Mouse (Mus musculus): ENCODE measurements around the gene Eif4b. TPM values are rescaled to one million over a fixed set of nuclear protein-coding genes. Genes with fewer than 3 reads are reported as not detected.
A peak's percentile ranks its signal among the peaks of the same experiment; 100 is the strongest.

The Eif4b gene
- polyA plus RNA-seq, 1 experiment from 2014 or later = 121 TPM

DNA sequence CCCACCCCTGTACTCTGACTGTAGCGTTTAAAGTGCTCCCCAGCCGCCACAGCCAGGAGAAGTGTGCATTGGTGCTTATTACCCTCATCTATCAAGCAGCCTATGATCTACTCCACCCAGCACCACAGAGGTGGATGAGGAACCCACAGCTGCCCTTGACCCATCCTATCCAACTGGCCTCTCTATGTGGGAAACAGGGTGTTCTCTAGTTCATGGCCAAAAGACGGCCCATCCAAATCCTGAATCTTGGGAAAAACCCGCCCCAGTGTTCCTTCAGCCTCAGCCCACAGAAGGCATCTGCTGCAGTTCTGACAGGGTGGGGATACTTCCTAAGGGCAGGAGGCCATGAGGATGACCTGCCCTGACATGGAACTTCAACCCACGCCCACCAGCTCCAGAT lies 47.0 kb downstream of the Eif4b start:
- 81% methylated on average over 5 of the region's 5 CpGs for WGBS
- H3K9ac ChIP-seq (replicated peaks) = no peak overlapping the region
- H3K4me2 ChIP-seq = no peak overlapping the region
- no peaks in the 10 kb centered on the region for H3K9me3 ChIP-seq
- no peak overlapping the region for H3K27ac ChIP-seq
- peaks cover 85% of the 10 kb centered on the region for H3K36me3 ChIP-seq
- no peaks in the 10 kb centered on the region for H3K4me1 ChIP-seq (replicated peaks)
- no peaks in the 10 kb centered on the region for H3K27me3 ChIP-seq
- no peak for ATAC-seq (ENCODE audit: insufficient number of reproducible peaks, insufficient read depth, low FRiP score, low TSS enrichment, low read depth)
- H3K4me3 ChIP-seq (replicated peaks) = no peak overlapping the region

DNA sequence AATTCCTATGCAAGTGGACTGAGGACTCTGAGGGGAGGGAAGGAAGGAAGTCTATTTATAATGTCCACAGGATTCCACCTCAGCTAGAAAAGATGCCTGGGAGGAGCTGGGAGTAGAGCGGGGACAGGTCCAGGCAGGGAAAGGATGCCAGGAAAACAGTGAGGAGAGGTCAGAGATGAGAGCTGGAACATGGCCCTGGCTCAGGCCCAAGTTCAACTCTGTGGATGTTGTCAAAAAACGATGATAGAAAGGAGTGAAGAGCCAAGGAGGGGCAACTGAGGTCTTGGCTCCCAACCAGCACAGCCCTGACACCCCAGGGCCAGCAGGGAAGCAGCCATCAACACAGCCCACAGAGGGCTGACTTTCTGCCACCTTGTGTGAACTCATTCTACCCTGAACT lies 52.7 kb downstream of the Eif4b start:
- Histone ChIP-seq H3K4me3 (replicated peaks) (no peak overlapping the region), H3K27ac (no peak overlapping the region), H3K9me3 (no peaks in the 10 kb centered on the region), H3K36me3 (peaks cover 83% of the 10 kb centered on the region), H3K4me1 (replicated peaks) (no peaks in the 10 kb centered on the region), H3K4me2 (no peak overlapping the region), H3K27me3 (no peaks in the 10 kb centered on the region), H3K9ac (replicated peaks) (no peak overlapping the region)
- 75% methylated on average over 2 of the region's 2 CpGs for WGBS
- ATAC-seq (ENCODE audit: insufficient number of reproducible peaks, insufficient read depth, low FRiP score, low TSS enrichment, low read depth) = no peak

DNA sequence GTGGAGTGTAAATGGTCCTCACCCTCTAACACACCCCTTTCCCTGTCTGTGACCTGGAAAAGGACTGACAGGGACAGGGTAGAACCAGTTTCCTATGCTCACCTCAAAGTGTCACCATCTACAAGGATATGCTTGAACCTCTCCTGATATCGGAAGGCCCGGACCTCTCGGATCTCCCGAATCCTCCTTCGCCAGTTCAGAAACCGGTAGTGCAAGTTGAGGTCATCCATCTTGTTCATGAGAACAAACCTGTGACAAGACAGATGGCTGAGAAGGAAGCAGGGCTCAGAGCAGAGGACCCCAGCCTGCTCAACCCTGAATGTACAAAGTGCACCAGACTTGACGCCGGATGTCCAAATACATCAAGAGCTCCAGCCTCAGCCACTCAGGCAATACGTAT lies 59.7 kb downstream of the Eif4b start:
- Histone ChIP-seq H3K9ac (replicated peaks) (no peak overlapping the region), H3K9me3 (no peaks in the 10 kb centered on the region), H3K4me3 (replicated peaks) (no peak overlapping the region), H3K4me2 (no peak overlapping the region), H3K27ac (no peak overlapping the region), H3K36me3 (peaks cover 53% of the 10 kb centered on the region), H3K4me1 (replicated peaks) (peaks cover 11% of the 10 kb centered on the region), H3K27me3 (no peaks in the 10 kb centered on the region)
- ATAC-seq (ENCODE audit: insufficient number of reproducible peaks, insufficient read depth, low FRiP score, low TSS enrichment, low read depth) = no peak
- WGBS = 89% methylated on average over 9 of the region's 9 CpGs

DNA sequence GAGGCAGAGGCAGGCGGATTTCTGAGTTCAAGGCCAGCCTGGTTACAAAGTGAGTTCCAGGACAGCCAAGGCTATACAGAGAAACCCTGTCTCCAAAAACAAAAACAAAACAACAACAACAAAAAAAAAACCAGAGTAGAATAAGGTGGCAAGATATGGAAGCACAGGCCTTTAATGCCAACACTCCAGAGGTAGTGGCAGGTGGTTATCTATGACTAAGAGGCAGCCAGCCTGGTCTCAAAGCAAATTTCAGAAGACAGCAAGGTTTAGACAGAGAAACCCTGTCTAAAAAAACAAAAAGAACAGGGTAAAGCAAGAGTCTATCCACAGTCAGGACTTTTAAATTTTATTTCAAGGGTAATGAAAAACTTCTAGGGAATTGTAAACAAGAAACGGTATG lies 61.1 kb downstream of the Eif4b start:
- Histone ChIP-seq H3K9ac (replicated peaks) (no peak overlapping the region), H3K4me1 (replicated peaks) (peaks cover 11% of the 10 kb centered on the region), H3K36me3 (peaks cover 39% of the 10 kb centered on the region), H3K27me3 (no peaks in the 10 kb centered on the region), H3K4me2 (peak overlapping the region; percentile 78; the same call in 1 of the 2 replicates), H3K9me3 (no peaks in the 10 kb centered on the region), H3K27ac (no peak overlapping the region), H3K4me3 (replicated peaks) (no peak overlapping the region)
- WGBS = 94% methylated on average over 2 of the region's 2 CpGs
- no peak for ATAC-seq (ENCODE audit: insufficient number of reproducible peaks, insufficient read depth, low FRiP score, low TSS enrichment, low read depth)

DNA sequence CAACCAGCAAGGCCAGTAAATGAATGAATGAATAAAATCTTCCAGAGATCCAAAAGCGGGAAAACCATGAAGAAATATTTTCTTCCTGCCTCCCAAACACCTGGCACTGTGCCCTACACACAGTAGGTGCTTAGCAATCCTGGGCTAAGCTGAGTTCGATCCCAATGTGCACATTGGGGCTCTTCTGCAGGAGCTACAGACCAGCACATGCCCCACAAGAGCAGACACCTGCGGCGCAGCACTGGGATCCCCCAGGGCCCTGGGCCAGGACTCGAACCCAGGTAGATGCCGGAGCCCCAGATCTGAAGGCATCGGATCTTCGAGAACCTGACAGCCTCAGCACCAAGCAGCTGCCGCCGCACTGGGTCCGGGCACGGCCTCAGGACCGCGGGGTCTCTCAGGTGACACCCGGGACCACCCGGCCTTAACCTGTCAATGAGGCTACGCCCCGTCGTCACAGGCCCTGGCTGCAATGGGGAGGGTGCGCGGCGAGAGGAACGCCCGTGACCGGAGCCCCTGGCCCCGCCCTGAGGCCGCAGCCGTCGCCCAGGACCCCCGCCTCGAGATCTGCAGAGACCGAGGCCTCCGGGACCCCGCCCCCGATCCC lies 62.1 kb downstream of the Eif4b start:
- no peaks in the 10 kb centered on the region for H3K9me3 ChIP-seq
- 3% methylated on average over 35 of the region's 35 CpGs for WGBS
- peak overlapping the region; percentile 77 for H3K27ac ChIP-seq
- peak overlapping the region; percentile 78 for H3K4me2 ChIP-seq
- H3K9ac ChIP-seq (replicated peaks) = peak overlapping the region; percentile 79
- H3K4me1 ChIP-seq (replicated peaks) = peaks cover 11% of the 10 kb centered on the region
- H3K27me3 ChIP-seq = no peaks in the 10 kb centered on the region
- peaks cover 30% of the 10 kb centered on the region for H3K36me3 ChIP-seq
- peak; percentile 75 for ATAC-seq (ENCODE audit: insufficient number of reproducible peaks, insufficient read depth, low FRiP score, low TSS enrichment, low read depth)
- peak overlapping the region; percentile 82 for H3K4me3 ChIP-seq (replicated peaks)

DNA sequence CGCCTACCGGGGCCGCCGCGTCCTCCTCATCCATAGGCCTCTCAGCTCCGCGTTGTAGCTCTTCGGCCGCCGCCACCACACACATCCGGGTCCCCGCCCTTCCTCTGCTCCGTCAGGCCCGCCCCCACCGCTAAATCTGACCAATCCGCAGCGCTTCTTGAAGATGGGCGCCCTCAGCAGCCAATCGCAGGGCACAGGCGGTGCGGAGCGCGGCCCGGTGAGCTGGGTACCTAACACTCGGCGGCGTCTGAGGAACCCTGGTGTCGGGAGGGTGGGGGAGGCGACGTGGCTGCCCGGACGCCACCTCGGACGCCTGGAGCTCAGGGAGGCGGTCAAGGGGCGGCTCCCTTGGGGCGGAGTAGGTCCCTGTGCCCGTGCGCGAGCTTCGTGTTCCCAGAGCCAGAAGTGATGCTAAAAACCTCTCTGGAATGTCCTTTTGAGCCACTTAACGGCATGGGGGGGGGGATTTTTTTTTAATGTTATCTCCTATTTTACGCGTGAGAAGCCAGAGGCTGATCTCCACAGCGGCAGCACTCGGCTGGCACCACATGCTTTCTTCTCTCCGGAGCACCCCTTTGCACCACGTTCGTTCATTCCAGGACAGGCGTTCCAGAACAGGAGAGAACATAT lies 62.7 kb downstream of the Eif4b start, which contains the start of gene Spryd3:
Spryd3 (minus strand) TSS at position 106 of the 630 bp plus-strand sequence.
- Histone ChIP-seq H3K4me2 (peak within 1 kb of the TSS; percentile 78), H3K4me1 (replicated peaks) (peaks cover 11% of the 10 kb centered on the region), H3K27ac (peak within 1 kb of the TSS; percentile 77), H3K4me3 (replicated peaks) (peak within 1 kb of the TSS; percentile 82), H3K9me3 (no peaks in the 10 kb centered on the region), H3K27me3 (no peaks in the 10 kb centered on the region), H3K9ac (replicated peaks) (peak within 1 kb of the TSS; percentile 79), H3K36me3 (peaks cover 24% of the 10 kb centered on the region)
- whole genome bisulfite sequencing = under 1% methylated on average over 50 of the region's 50 CpGs
- ATAC-seq (ENCODE audit: insufficient number of reproducible peaks, insufficient read depth, low FRiP score, low TSS enrichment, low read depth) = peak; percentile 98

DNA sequence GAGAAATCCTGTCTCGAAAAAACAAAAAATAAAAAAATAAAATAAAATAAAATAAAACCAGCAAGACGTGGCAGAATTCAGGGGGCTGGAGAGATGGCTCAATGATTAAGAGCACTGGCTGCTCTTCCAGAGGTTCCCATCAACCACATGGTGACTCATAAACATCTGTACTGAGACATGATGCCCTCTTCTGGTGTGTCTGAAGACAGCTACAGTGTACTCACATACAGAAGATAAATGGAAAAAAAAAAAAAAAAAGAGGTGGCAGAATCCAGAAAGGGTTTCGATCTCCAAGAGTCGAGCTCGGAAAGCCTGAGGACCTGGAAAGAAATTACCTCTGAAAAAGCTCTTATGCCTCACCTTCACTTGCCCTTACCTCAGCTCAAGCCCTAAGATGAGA lies 67.5 kb downstream of the Eif4b start:
- 90% methylated on average over 5 of the region's 5 CpGs for WGBS
- H3K36me3 ChIP-seq = no peaks in the 10 kb centered on the region

DNA sequence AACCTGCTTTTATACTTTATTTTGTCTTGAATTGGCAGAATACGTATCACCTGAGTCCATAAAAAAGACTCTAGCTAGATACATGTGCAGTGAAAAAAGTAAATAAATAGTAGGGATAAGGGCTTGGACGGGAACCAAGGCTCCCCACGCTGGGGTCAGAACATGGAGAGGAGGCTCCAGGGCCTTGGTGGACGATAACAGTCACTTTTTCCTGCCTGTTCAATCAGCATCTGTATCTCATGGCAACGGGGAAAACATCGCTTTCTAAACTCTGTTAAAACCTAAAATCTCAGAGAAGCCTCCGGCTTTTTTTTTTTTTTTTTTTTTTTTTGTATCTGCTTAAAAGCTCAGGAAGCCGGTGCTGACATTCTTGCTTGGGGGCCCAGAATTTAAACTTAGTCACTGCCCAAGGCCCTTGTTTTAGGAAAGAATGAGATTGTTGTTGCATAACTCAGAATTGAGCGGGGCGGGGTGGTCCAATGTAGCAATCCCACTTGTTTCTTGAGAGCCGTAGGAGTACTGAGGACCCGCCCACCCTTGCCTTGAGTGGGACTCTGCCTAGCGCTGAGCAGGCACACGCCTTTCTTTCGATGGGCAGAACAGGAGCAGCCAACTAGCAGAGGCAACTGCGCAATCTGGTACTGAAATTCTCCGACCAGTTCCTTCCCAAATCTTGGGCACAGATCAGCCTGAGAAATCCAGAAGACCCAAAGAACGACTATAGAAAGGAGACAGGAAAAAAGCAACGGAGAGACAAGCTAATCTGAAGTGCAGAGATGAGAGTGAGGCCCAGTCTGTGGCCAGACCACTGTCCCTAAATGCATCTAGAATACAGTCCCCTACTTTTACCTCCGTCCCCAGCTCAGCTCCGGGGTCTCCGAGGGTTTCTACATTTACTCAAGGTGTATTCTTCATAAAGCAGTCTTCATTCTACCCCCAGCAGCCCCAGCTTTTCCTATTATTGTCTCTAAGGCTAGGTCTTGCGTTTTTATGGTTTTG lies 69.6 kb downstream of the Eif4b start:
- no peak overlapping the region for H3K4me2 ChIP-seq
- H3K9ac ChIP-seq (replicated peaks) = no peak overlapping the region
- H3K27me3 ChIP-seq = peaks cover 45% of the 10 kb centered on the region
- H3K9me3 ChIP-seq = no peaks in the 10 kb centered on the region
- H3K4me3 ChIP-seq (replicated peaks) = no peak overlapping the region
- ATAC-seq (ENCODE audit: insufficient number of reproducible peaks, insufficient read depth, low FRiP score, low TSS enrichment, low read depth) = no peak
- WGBS = 60% methylated on average over 23 of the region's 23 CpGs
- peaks cover 9% of the 10 kb centered on the region for H3K4me1 ChIP-seq (replicated peaks)
- no peaks in the 10 kb centered on the region for H3K36me3 ChIP-seq
- no peak overlapping the region for H3K27ac ChIP-seq

More for the DNA sequence above, 67.5 kb downstream of the Eif4b start:
- no peak for ATAC-seq (ENCODE audit: insufficient number of reproducible peaks, insufficient read depth, low FRiP score, low TSS enrichment, low read depth)
- H3K4me2 ChIP-seq = no peak overlapping the region
- H3K9ac ChIP-seq (replicated peaks) = no peak overlapping the region
- H3K9me3 ChIP-seq = no peaks in the 10 kb centered on the region
- no peak overlapping the region for H3K27ac ChIP-seq
- no peak overlapping the region for H3K4me3 ChIP-seq (replicated peaks)
- H3K27me3 ChIP-seq = peaks cover 41% of the 10 kb centered on the region
- peaks cover 13% of the 10 kb centered on the region for H3K4me1 ChIP-seq (replicated peaks)

DNA sequence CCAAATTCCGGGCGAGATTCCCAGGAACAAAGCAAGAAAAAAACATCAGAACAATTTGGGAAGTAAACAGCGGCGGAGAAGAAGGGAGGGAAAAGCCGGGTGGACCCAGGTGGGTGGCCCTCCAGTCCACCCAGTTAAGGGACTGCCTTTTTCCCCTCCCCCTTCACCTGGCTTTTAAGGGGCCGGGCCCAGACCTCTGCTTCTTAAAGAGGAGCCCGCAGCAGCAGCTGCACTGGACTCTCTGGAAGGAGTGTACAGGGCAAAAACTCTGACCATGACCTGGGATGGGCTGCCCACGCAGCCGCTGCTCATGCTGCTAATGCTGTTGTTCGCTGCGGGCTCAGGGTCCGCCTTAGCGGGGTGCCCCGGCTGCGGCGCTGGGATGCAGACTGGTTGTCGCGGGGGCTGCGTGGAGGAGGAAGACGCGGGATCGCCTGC lies 70.7 kb downstream of the Eif4b start, which contains the start of gene Igfbp6:
Igfbp6 (plus strand) TSS at position 89 of the 438 bp plus-strand sequence.
- Histone ChIP-seq H3K27me3 (peaks cover 45% of the 10 kb centered on the region), H3K4me1 (replicated peaks) (peaks cover 9% of the 10 kb centered on the region), H3K4me2 (peak within 1 kb of the TSS; percentile 59), H3K9ac (replicated peaks) (peak within 1 kb of the TSS; percentile 37; the same call in 1 of the 2 replicates), H3K36me3 (no peaks in the 10 kb centered on the region), H3K9me3 (no peaks in the 10 kb centered on the region), H3K27ac (no peak within 1 kb of the TSS), H3K4me3 (replicated peaks) (peak within 1 kb of the TSS; percentile 32)
- no peak for ATAC-seq (ENCODE audit: insufficient number of reproducible peaks, insufficient read depth, low FRiP score, low TSS enrichment, low read depth)
- 3% methylated on average over 22 of the region's 22 CpGs for WGBS

DNA sequence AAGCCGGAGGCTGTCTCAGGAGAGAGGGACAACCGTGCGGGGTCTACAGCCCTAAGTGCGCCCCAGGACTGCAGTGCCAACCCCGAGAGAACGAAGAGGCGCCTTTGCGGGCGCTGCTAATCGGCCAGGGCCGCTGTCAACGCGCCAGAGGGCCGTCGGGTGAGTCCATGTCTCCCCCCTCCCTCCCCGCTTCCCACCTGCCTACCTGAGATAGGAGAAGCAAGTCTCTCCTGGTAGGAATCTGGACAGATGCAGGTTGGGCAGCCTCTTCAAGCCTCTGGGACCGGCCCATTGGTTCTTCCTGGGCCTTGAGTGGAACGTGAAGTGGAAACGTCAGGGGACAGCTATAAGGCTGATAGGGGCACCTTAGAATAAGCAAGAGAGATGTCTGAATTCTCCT lies 71.2 kb downstream of the Eif4b start:
- no peak overlapping the region for H3K27ac ChIP-seq
- H3K36me3 ChIP-seq = no peaks in the 10 kb centered on the region
- peaks cover 45% of the 10 kb centered on the region for H3K27me3 ChIP-seq
- H3K4me3 ChIP-seq (replicated peaks) = peak overlapping the region; percentile 32
- H3K4me1 ChIP-seq (replicated peaks) = peaks cover 9% of the 10 kb centered on the region
- 16% methylated on average over 19 of the region's 19 CpGs for WGBS
- peak overlapping the region; percentile 59 for H3K4me2 ChIP-seq
- H3K9ac ChIP-seq (replicated peaks) = peak overlapping the region; percentile 37; the same call in 1 of the 2 replicates
- no peak for ATAC-seq (ENCODE audit: insufficient number of reproducible peaks, insufficient read depth, low FRiP score, low TSS enrichment, low read depth)
- H3K9me3 ChIP-seq = no peaks in the 10 kb centered on the region

DNA sequence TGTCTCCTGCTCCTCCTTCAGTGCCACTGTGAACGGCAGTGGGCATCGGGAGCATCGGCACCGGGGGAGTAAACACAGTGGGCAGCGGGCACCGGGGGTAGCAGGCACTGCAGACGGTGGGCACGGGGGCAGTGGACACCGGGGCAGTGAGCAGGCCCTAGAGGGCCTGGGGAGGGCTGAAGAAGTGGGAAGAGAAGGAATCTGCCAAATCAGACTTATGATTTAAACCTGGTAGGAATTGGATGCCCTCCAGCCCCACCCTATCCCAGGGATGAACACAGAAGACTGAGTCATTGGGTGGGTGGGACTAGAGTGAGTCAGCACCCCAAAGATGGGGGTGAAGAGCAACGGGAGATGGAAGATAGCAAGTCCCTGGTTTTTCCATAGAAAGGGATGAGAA lies 71.8 kb downstream of the Eif4b start:
- no peaks in the 10 kb centered on the region for H3K36me3 ChIP-seq
- no peak overlapping the region for H3K4me2 ChIP-seq
- 88% methylated on average over 10 of the region's 10 CpGs for WGBS
- H3K9ac ChIP-seq (replicated peaks) = no peak overlapping the region
- no peak overlapping the region for H3K4me3 ChIP-seq (replicated peaks)
- peaks cover 45% of the 10 kb centered on the region for H3K27me3 ChIP-seq
- H3K4me1 ChIP-seq (replicated peaks) = peaks cover 9% of the 10 kb centered on the region
- ATAC-seq (ENCODE audit: insufficient number of reproducible peaks, insufficient read depth, low FRiP score, low TSS enrichment, low read depth) = no peak
- H3K9me3 ChIP-seq = no peaks in the 10 kb centered on the region
- no peak overlapping the region for H3K27ac ChIP-seq

All from limb, embryonic 12.5 days (tissue).